Mouse (Mus musculus) lung, adult 2 months (tissue): ENCODE results near the gene Rad18. TPM values are rescaled to one million over a fixed set of nuclear protein-coding genes. Genes with fewer than 3 reads are reported as not detected.

ENCODE experiments used
- DNase-seq: peaks from one replicate; pipeline ENCODE4 v3.0.0; 2022
- H3K4me1 ChIP-seq: fragments of 200-500 bp; 2 replicates; pipeline ENCODE4 v1.6.1; 2011; ENCODE audit warnings: low read length; ENCODE audit not compliant: control insufficient read depth, insufficient read depth
- H3K4me3 ChIP-seq: fragments of 200-500 bp; replicated peaks from 2 replicates; pipeline ENCODE3; 2011; ENCODE audit warnings: low read depth, mild to moderate bottlenecking, control low read depth, low read length; ENCODE audit errors: extremely low read depth
- CTCF ChIP-seq: fragments of 200-500 bp; IDR thresholded peaks from 2 replicates; pipeline ENCODE4 v1.5.1; 2011; ENCODE audit warnings: mild to moderate bottlenecking, low read length, control low read depth; ENCODE audit not compliant: insufficient read depth
- POLR2A ChIP-seq: fragments of 200-500 bp; IDR thresholded peaks from 2 replicates; pipeline ENCODE4 v1.6.1; 2011; ENCODE audit warnings: low read depth, mild to moderate bottlenecking, control low read depth, low read length, borderline replicate concordance; ENCODE audit errors: extremely low read depth
- WGBS: fragments of 180-500 bp; shearing (Covaris S2); methylation state at CpG from one replicate; pipeline ENCODE4 v1.1.7; 2018; 5-methylcytosine and 5-hydroxymethylcytosine counted together
- polyA plus RNA-seq: library from polyadenylated mRNA; depleted of rRNA; stranded (reverse); fragments of >200 nt; gene quantifications from 2 replicates; pipeline ENCODE4 v1.2.3, GENCODE M21; 2012

Gene Rad18
- polyA plus RNA-seq, 1 experiment, result 1.6 TPM

GRCm38 (mm10) chr6:112617728-112618318 is 78.7 kb downstream of the Rad18 start:
- no peak for DNase-seq

GRCm38 (mm10) chr6:112609027-112609426 is 87.5 kb downstream of the Rad18 start:
- Histone ChIP-seq H3K4me1 (no peaks in the 10 kb centered on the region), H3K4me3 (no peak overlapping the region)
- no peak for DNase-seq
- 84% methylated on average over 4 of the region's 4 CpGs for WGBS
- TF ChIP-seq CTCF (no peak), POLR2A (no peak)

More at GRCm38 (mm10) chr6:112617728-112618318, 78.7 kb downstream of the Rad18 start:
- 90% methylated on average over 4 of the region's 4 CpGs for WGBS
- TF ChIP-seq POLR2A (no peak), CTCF (no peak)
- no peaks in the 10 kb centered on the region for H3K4me1 ChIP-seq
- no peak overlapping the region for H3K4me3 ChIP-seq

DNA sequence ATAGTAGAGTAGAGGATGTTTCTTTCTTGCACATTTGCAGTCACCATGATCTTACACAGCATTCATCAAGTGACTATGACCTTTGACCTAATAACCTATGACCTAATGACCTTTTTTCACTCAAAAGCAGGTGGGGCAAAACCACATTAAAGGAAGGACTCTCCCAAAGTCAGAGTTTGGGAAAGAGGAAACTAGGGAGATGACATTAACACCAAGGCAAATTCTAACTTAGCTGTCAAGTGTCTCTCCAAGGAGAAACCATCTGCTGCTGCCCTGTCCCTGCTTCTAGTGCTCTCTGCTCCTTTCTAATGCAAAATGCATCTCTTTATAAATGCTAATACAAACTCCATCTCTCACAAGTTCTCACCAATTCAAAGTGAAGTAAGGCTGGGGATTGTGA is 92.6 kb downstream of the Rad18 start:
- DNase-seq, result no peak
- H3K4me3 ChIP-seq, result no peak overlapping the region
- no peak for TF ChIP-seq CTCF
- no peak for TF ChIP-seq POLR2A
- H3K4me1 ChIP-seq, result no peaks in the 10 kb centered on the region

DNA sequence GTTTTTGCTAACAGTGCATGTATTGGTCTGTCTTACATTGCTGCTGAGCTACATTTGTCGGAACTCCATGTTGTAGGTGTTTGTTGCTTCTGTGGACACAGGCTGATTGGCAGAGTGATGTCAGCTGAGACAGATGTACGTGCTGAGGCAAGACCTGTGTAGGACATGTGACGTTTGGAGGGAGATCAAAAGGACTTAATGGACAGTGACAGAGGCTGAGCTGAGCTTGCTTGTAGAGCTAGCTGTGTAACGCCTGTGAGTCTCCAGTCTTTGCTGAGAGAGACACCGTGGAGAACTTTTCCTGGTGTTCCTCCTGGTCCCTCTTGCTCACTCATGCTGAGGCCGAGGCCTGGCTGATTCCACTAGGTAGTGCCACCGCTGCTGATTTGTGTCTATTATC is 101.5 kb downstream of the Rad18 start:
- 88% methylated on average over 7 of the region's 7 CpGs for WGBS
- no peak for TF ChIP-seq POLR2A
- no peak for TF ChIP-seq CTCF

GRCm38 (mm10) chr6:112587912-112588311 is 108.6 kb downstream of the Rad18 start:
- TF ChIP-seq POLR2A, result no peak
- no peak for TF ChIP-seq CTCF
- no peaks in the 10 kb centered on the region for H3K4me1 ChIP-seq
- DNase-seq, result no peak
- 31% methylated on average over 1 of the region's 1 CpGs for WGBS
- no peak overlapping the region for H3K4me3 ChIP-seq

More for the DNA sequence above, 101.5 kb downstream of the Rad18 start:
- no peak for DNase-seq
- H3K4me3 ChIP-seq, result no peak overlapping the region
- no peaks in the 10 kb centered on the region for H3K4me1 ChIP-seq

- TF ChIP-seq CTCF (no peak), POLR2A (no peak)
- 63% methylated on average over 4 of the region's 4 CpGs for WGBS
- no peak for DNase-seq
- H3K4me3 ChIP-seq, result no peak overlapping the region
- no peaks in the 10 kb centered on the region for H3K4me1 ChIP-seq
These were observed 109.5 kb downstream of the Rad18 start for GRCm38 (mm10) chr6:112586999-112587398.

DNA sequence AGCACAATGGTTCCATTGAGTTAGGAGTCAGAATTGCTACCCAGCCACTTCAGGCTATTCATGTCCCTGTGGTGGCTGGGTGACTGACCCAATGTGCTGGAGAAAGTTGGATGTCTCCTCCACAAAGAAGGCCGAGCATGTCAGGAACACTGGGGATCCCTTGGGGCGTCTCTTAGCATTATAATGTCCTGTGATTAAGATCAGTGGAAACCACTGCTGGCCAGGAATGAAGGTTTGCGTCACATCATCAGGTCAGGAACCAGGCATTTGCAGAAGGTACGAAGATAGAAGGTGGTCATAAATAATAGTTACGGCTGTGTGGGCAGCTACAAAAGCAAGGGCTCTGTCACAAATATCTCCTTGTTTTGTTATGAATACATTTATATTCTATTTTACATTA is 111.5 kb downstream of the Rad18 start:
- no peak for DNase-seq
- TF ChIP-seq CTCF, result no peak
- TF ChIP-seq POLR2A, result no peak

GRCm38 (mm10) chr6:112582022-112582421 is 114.5 kb downstream of the Rad18 start:
- no peak for DNase-seq
- Histone ChIP-seq H3K4me3 (no peak overlapping the region), H3K4me1 (no peaks in the 10 kb centered on the region)
- WGBS, result 69% methylated on average over 4 of the region's 4 CpGs
- TF ChIP-seq CTCF, result no peak
- no peak for TF ChIP-seq POLR2A

More for the DNA sequence above, 111.5 kb downstream of the Rad18 start:
- 89% methylated on average over 5 of the region's 5 CpGs for WGBS
- H3K4me1 ChIP-seq, result no peaks in the 10 kb centered on the region
- H3K4me3 ChIP-seq, result no peak overlapping the region

DNA sequence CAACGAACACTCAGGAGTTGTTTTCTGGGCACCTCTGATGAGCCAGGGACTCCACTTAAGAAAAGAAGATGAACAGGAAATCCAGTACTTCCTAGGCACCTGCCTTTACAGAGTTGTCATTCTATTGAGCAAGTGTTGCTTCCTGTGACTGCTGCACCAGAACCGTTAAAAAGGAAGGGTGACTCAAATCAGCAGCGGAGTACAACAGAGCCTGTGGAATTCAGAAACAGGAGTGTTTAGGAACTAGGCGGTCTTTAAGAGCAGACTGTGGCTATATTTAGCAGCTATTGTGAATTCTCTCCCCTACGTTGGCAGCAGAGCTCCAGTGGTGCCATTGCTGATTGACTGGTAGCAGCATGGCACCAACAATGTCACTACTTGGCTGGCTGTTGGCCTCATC is 119.3 kb downstream of the Rad18 start:
- TF ChIP-seq POLR2A, result no peak
- TF ChIP-seq CTCF, result no peak
- no peak for DNase-seq
- no peaks in the 10 kb centered on the region for H3K4me1 ChIP-seq
- H3K4me3 ChIP-seq, result no peak overlapping the region
- 26% methylated on average over 5 of the region's 5 CpGs for WGBS

GRCm38 (mm10) chr6:112574558-112574957 is 121.9 kb downstream of the Rad18 start:
- DNase-seq, result no peak
- TF ChIP-seq POLR2A (no peak), CTCF (no peak)
- no peak overlapping the region for H3K4me3 ChIP-seq
- no peaks in the 10 kb centered on the region for H3K4me1 ChIP-seq
- 67% methylated on average over 3 of the region's 3 CpGs for WGBS
